Mouse (Mus musculus) c-Kit-positive CD71-positive TER-119-negative erythroid progenitor cells, embryonic 14.5 days (primary cell): ENCODE results near the gene Shkbp1.

Experiments used
- DNase-seq: peaks from one replicate; pipeline ENCODE4 v3.0.0-alpha.2; 2013; ENCODE audit warnings: low read depth

Gene Shkbp1

GRCm38 (mm10) chr7:27366082-27366844, 10.4 kb upstream of the Shkbp1 start:
- DNase-seq, result no peak

- DNase-seq, result no peak
Measured at GRCm38 (mm10) chr7:27364379-27364778, 8.6 kb upstream of the Shkbp1 start.

GRCm38 (mm10) chr7:27361283-27361946, 5.6 kb upstream of the Shkbp1 start:
- peak; percentile 99 for DNase-seq

- DNase-seq, result no peak
Measured at GRCm38 (mm10) chr7:27360749-27361148, 4.9 kb upstream of the Shkbp1 start.

- no peak for DNase-seq
Measured at GRCm38 (mm10) chr7:27359706-27360358, 4.0 kb upstream of the Shkbp1 start.

- DNase-seq, result no peak
Measured at GRCm38 (mm10) chr7:27359162-27359561, 3.3 kb upstream of the Shkbp1 start.

GRCm38 (mm10) chr7:27357595-27357978, 1.8 kb upstream of the Shkbp1 start:
- DNase-seq, result no peak

- no peak for DNase-seq
Measured at GRCm38 (mm10) chr7:27356861-27357594, 1.2 kb upstream of the Shkbp1 start, which contains the start of gene Gm20479. Gm20479 (minus strand) TSS chr7:27357419.

GRCm38 (mm10) chr7:27356248-27356647, 429 bp upstream of the Shkbp1 start:
- DNase-seq, result no peak

- no peak for DNase-seq
Measured at GRCm38 (mm10) chr7:27355261-27355660, 558 bp downstream of the Shkbp1 start.

- DNase-seq, result no peak
Measured at GRCm38 (mm10) chr7:27354783-27355182, 1.0 kb downstream of the Shkbp1 start.

- DNase-seq, result no peak
Measured at GRCm38 (mm10) chr7:27354144-27354543, 1.7 kb downstream of the Shkbp1 start.

GRCm38 (mm10) chr7:27345444-27345843, 10.4 kb downstream of the Shkbp1 start:
- no peak for DNase-seq

GRCm38 (mm10) chr7:27342595-27342994, 13.2 kb downstream of the Shkbp1 start:
- DNase-seq, result no peak

- no peak for DNase-seq
Measured at GRCm38 (mm10) chr7:27339519-27339918, 16.3 kb downstream of the Shkbp1 start.

GRCm38 (mm10) chr7:27339114-27339513, 16.7 kb downstream of the Shkbp1 start:
- no peak for DNase-seq

- no peak for DNase-seq
Measured at GRCm38 (mm10) chr7:27337175-27337853, 18.5 kb downstream of the Shkbp1 start, which contains the start of gene Ltbp4. Ltbp4 (minus strand) TSS chr7:27337692.

GRCm38 (mm10) chr7:27335928-27336823, 19.6 kb downstream of the Shkbp1 start:
- peak; percentile 80 for DNase-seq

- no peak for DNase-seq
Measured at GRCm38 (mm10) chr7:27335011-27335720, 20.7 kb downstream of the Shkbp1 start.

- DNase-seq, result no peak
Measured at GRCm38 (mm10) chr7:27334405-27334911, 21.4 kb downstream of the Shkbp1 start.
